Mouse (Mus musculus): ENCODE measurements at regions not wholly inside any gene's neighbourhood (a gene's known extent, or its start where the extent isn't known, plus 50 kb on each side); places are given as distances from the start of the nearest gene placed in this dataset.

DNA sequence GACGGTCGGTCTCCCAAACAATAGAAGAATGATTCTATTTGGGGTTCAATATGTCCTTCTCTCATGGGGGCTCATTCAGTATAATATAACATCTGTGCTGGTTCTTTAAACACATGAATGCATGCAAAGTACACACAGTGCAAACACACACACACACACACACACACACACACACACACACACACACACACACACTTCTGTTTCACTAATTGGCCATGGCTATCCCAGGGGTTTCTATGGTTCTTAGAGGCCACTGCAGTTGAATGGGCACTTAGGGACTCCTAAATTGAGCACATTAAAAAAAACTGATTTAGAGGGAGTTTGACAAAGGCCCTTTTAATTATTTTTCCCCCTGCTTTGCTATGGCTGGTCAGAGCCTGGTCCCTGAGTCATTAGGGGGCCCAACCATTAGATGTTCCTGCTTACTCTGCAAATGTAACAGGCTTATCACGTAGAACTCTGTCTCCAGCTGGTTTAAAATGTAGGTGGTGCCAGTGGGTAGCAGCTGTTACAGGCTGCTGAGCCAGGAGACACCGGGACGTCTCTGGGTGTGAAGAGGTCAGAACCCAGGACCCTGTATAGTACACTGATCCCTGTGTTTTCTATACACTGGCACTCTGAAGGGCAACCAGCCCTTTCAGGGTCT, 82.1 kb upstream of the Tab2 start:
- peaks cover 12% of the 10 kb centered on the region for H3K4me1 ChIP-seq (ENCODE audit: control insufficient read depth, insufficient read depth, low read depth, low read length)
- H3K27ac ChIP-seq (ENCODE audit: low read depth, low read length): no peak overlapping the region
- no peaks in the 10 kb centered on the region for H3K9me3 ChIP-seq (ENCODE audit: control insufficient read depth, low read length)
- H3K4me3 ChIP-seq (ENCODE audit: low read length): no peak overlapping the region
- no peak overlapping the region for H3K4me2 ChIP-seq (ENCODE audit: low read length)
- no peaks in the 10 kb centered on the region for H3K27me3 ChIP-seq (replicated peaks; ENCODE audit: control insufficient read depth, insufficient read depth, low read length)
- peak; percentile 59 for ATAC-seq
- H3K36me3 ChIP-seq (ENCODE audit: control insufficient read depth, insufficient read depth, low read length): no peaks in the 10 kb centered on the region
- no peak overlapping the region for H3K9ac ChIP-seq (ENCODE audit: low read depth, low read length)
- 7% methylated on average over 5 of the region's 5 CpGs for whole genome bisulfite sequencing

DNA sequence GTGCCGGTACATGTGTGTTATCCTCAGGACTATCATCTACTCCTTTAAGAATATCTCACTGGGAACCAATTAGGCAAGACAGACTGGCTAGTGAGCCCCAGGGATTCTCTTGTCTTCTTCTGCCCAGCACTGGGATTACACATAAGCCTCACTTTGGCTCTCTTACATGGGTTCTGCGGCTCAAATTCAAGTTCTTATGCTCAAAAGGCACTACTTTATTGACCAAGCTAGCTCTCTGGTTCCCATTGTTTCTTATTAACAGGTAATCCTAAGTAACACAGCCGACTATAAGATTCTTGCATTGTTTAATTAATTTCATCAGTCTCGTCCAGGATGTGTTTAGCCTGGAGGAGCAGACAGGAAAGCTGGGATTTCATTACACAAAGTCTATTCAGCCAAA, 80.3 kb upstream of the Tab2 start:
- no peaks in the 10 kb centered on the region for H3K36me3 ChIP-seq (ENCODE audit: control insufficient read depth, insufficient read depth, low read length)
- H3K9me3 ChIP-seq (ENCODE audit: control insufficient read depth, low read length): no peaks in the 10 kb centered on the region
- no peak overlapping the region for H3K4me2 ChIP-seq (ENCODE audit: low read length)
- H3K27me3 ChIP-seq (replicated peaks; ENCODE audit: control insufficient read depth, insufficient read depth, low read length): no peaks in the 10 kb centered on the region
- H3K27ac ChIP-seq (ENCODE audit: low read depth, low read length): no peak overlapping the region
- H3K9ac ChIP-seq (ENCODE audit: low read depth, low read length): no peak overlapping the region
- H3K4me1 ChIP-seq (ENCODE audit: control insufficient read depth, insufficient read depth, low read depth, low read length): peaks cover 12% of the 10 kb centered on the region
- ATAC-seq: no peak
- 65% methylated on average over 4 of the region's 4 CpGs for WGBS
- no peak overlapping the region for H3K4me3 ChIP-seq (ENCODE audit: low read length)

DNA sequence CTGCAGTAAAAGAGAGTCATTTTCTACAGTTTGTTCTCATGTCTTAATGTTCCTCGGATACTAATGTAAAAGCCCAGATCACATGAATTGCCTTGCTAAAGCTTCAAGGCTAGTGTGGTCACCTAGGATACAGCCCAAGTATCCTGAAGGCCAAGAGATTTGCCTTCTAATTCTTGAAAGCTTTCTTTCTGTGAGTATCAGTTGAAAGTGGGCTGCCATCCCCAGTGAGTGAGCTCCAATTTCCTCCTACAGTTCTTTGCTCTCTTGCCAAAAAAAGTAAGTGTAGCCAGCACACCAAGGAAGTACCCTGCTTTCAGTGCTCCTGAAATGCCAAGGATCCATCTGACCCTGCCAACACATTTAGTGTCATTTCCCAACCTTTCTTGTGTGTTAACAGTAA, 79.3 kb upstream of the Tab2 start:
- WGBS: 24% methylated on average over 1 of the region's 1 CpGs
- Histone ChIP-seq H3K27ac (ENCODE audit: low read depth, low read length) (peak overlapping the region; percentile 31), H3K9ac (ENCODE audit: low read depth, low read length) (no peak overlapping the region), H3K9me3 (ENCODE audit: control insufficient read depth, low read length) (no peaks in the 10 kb centered on the region), H3K4me1 (ENCODE audit: control insufficient read depth, insufficient read depth, low read depth, low read length) (peaks cover 12% of the 10 kb centered on the region), H3K36me3 (ENCODE audit: control insufficient read depth, insufficient read depth, low read length) (no peaks in the 10 kb centered on the region), H3K27me3 (replicated peaks; ENCODE audit: control insufficient read depth, insufficient read depth, low read length) (no peaks in the 10 kb centered on the region), H3K4me2 (ENCODE audit: low read length) (no peak overlapping the region), H3K4me3 (ENCODE audit: low read length) (no peak overlapping the region)
- peak; percentile 83 for ATAC-seq

DNA sequence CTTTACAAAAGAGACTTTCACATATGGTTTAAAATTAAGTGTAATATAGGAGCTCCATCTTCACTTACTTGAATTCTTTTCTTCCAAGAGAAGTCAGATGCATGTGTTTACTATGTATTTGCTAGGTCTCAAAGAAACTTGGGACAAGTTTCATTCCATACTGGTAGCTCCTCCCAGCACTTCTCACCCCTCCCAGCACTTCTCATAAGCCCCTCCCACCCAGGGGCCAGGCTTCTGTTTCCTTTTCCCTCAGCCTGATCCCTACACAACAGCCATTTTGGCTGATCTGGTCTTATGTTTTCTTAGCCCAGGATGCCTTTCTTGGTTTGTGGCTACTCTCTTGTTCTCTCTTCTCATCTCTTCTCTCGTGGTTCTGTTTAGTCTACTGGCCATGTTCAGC, 76.2 kb upstream of the Tab2 start:
- Histone ChIP-seq H3K27ac (ENCODE audit: low read depth, low read length) (no peak overlapping the region), H3K9me3 (ENCODE audit: control insufficient read depth, low read length) (no peaks in the 10 kb centered on the region), H3K4me3 (ENCODE audit: low read length) (no peak overlapping the region), H3K4me1 (ENCODE audit: control insufficient read depth, insufficient read depth, low read depth, low read length) (peaks cover 2% of the 10 kb centered on the region), H3K36me3 (ENCODE audit: control insufficient read depth, insufficient read depth, low read length) (no peaks in the 10 kb centered on the region), H3K27me3 (replicated peaks; ENCODE audit: control insufficient read depth, insufficient read depth, low read length) (no peaks in the 10 kb centered on the region), H3K4me2 (ENCODE audit: low read length) (no peak overlapping the region), H3K9ac (ENCODE audit: low read depth, low read length) (no peak overlapping the region)
- 86% methylated on average over 1 of the region's 1 CpGs for WGBS
- ATAC-seq: no peak

DNA sequence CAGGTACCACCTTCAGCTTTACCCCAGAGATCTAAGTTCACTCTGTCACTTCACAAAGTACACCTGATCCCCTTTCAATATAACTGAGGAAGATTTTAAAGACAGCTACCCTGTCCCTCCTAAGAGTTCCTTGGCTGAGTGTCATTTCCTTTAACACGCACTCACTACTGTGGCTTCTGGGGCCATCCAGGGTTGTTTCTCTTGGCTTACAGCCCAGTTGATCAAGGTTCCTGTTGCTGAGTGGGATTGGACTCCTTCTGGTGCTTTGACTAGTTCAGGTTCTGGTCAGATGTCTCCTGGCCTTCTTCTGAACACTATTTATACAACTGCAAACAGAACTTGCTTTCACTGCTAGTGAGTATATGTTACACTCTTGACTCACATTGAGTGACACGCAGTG, 72.8 kb upstream of the Tab2 start:
- no peak for ATAC-seq
- Histone ChIP-seq H3K4me2 (ENCODE audit: low read length) (no peak overlapping the region), H3K36me3 (ENCODE audit: control insufficient read depth, insufficient read depth, low read length) (no peaks in the 10 kb centered on the region), H3K27me3 (replicated peaks; ENCODE audit: control insufficient read depth, insufficient read depth, low read length) (no peaks in the 10 kb centered on the region), H3K9ac (ENCODE audit: low read depth, low read length) (no peak overlapping the region), H3K27ac (ENCODE audit: low read depth, low read length) (no peak overlapping the region), H3K9me3 (ENCODE audit: control insufficient read depth, low read length) (no peaks in the 10 kb centered on the region), H3K4me1 (ENCODE audit: control insufficient read depth, insufficient read depth, low read depth, low read length) (no peaks in the 10 kb centered on the region), H3K4me3 (ENCODE audit: low read length) (no peak overlapping the region)
- WGBS: 84% methylated on average over 2 of the region's 2 CpGs

DNA sequence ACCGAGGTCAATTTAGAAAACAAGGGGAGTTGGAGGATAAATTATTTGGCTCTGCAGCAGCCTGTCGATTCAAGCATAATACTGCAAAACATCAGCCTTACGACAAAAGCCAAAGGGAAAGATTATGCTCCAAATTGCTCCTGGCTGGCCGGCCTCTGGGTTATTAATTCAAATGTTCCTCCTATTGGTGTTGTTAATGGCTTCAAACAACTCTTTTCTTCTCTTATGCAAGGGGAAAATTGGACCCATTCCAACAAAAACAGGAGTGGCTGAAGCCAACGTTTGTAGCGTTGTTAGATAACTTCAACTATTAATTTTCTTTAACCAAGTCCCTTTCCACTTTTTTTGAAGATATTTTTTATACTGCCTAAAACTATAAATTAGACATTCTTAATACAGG, 71.0 kb upstream of the Tab2 start:
- Histone ChIP-seq H3K36me3 (ENCODE audit: control insufficient read depth, insufficient read depth, low read length) (no peaks in the 10 kb centered on the region), H3K27me3 (replicated peaks; ENCODE audit: control insufficient read depth, insufficient read depth, low read length) (no peaks in the 10 kb centered on the region), H3K9ac (ENCODE audit: low read depth, low read length) (no peak overlapping the region), H3K4me1 (ENCODE audit: control insufficient read depth, insufficient read depth, low read depth, low read length) (no peaks in the 10 kb centered on the region), H3K27ac (ENCODE audit: low read depth, low read length) (no peak overlapping the region), H3K9me3 (ENCODE audit: control insufficient read depth, low read length) (no peaks in the 10 kb centered on the region), H3K4me2 (ENCODE audit: low read length) (no peak overlapping the region), H3K4me3 (ENCODE audit: low read length) (no peak overlapping the region)
- 24% methylated on average over 6 of the region's 6 CpGs for WGBS
- no peak for ATAC-seq

DNA sequence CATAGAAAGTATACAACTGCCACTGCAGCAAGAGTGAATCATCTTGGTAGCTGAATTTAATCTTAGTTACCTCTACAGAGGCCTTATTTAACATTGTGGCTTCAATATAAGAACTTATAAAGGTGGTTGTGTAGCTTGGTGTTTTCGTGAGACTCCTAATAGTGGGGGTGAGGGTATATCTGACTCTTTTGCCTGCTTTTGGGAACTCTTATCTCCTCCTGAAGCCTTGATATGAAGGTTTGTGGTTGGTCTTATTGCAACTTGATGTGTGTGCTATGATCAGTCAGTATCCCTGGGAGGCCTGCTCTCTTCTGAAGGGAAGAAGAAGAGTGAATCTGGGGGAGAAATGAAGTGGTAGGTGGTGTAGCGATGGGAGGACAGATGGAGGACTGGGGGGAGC, 67.7 kb upstream of the Tab2 start:
- WGBS: 95% methylated on average over 2 of the region's 2 CpGs
- no peak for ATAC-seq

DNA sequence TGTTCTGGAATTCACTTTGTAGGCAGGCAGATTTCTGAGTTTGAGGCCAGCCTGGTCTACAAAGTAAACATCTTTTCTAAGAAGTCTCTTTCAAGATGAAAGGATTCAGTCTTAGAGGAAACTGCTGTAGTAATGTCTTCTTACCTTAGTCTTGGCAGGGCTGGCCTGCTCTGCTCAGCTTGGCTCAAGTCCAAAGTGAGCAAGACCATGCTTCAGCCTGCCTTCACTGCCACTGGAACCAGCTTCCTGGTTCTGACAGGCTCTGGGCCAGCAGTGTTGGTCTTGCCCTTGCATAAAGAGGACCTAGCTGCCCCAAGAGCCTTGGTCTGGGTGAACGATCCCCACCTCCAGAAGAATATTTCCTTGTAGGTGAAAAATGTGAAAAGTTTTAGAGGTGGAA, 65.9 kb upstream of the Tab2 start:
- H3K27ac ChIP-seq (ENCODE audit: low read depth, low read length): no peak overlapping the region
- no peak overlapping the region for H3K4me3 ChIP-seq (ENCODE audit: low read length)
- H3K36me3 ChIP-seq (ENCODE audit: control insufficient read depth, insufficient read depth, low read length): no peaks in the 10 kb centered on the region
- no peak overlapping the region for H3K4me2 ChIP-seq (ENCODE audit: low read length)
- H3K9ac ChIP-seq (ENCODE audit: low read depth, low read length): no peak overlapping the region
- no peaks in the 10 kb centered on the region for H3K27me3 ChIP-seq (replicated peaks; ENCODE audit: control insufficient read depth, insufficient read depth, low read length)
- WGBS: 92% methylated on average over 1 of the region's 1 CpGs
- no peaks in the 10 kb centered on the region for H3K9me3 ChIP-seq (ENCODE audit: control insufficient read depth, low read length)
- no peaks in the 10 kb centered on the region for H3K4me1 ChIP-seq (ENCODE audit: control insufficient read depth, insufficient read depth, low read depth, low read length)
- no peak for ATAC-seq

More for the DNA sequence above, 67.7 kb upstream of the Tab2 start:
- Histone ChIP-seq H3K27me3 (replicated peaks; ENCODE audit: control insufficient read depth, insufficient read depth, low read length) (no peaks in the 10 kb centered on the region), H3K4me2 (ENCODE audit: low read length) (no peak overlapping the region), H3K36me3 (ENCODE audit: control insufficient read depth, insufficient read depth, low read length) (no peaks in the 10 kb centered on the region), H3K9me3 (ENCODE audit: control insufficient read depth, low read length) (no peaks in the 10 kb centered on the region), H3K9ac (ENCODE audit: low read depth, low read length) (no peak overlapping the region), H3K27ac (ENCODE audit: low read depth, low read length) (no peak overlapping the region), H3K4me1 (ENCODE audit: control insufficient read depth, insufficient read depth, low read depth, low read length) (no peaks in the 10 kb centered on the region), H3K4me3 (ENCODE audit: low read length) (no peak overlapping the region)

DNA sequence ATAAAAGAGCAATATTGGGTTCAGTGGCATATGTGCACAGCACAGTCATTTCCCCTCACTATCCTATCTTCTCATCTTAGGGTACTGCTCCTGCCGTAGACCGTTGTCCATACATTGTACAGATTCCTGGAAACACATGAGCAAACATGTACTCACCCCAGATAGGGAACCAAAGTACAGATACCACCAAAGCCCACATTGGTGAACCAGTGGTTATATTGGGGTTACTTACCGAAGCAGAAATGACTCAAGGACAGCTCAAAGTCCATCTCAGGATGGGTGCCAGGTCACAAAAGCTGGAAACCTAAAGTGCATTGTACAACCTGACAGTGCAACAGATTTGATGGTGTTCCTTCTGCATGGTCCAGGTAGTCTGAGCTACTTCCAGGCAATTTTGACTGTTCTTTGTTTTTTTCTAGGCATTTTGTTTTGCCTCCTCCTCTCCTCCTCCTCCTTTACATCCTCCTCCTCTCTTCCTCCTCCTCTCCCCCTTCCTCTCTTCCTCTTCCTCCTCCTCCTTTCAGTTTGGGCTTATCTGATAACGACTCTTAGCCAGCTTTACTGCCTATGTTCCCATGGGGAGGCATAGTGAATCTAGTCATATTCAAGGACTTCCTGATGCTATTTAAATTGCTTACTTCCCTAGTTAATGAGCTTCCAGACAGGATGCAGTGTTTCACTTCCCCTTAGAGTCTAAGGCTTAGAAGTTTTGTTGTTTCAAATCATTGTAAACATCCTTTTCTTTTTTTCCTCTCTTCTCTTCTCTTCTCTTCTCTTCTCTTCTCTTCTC, 65.1 kb upstream of the Tab2 start:
- Histone ChIP-seq H3K27ac (ENCODE audit: low read depth, low read length) (no peak overlapping the region), H3K27me3 (replicated peaks; ENCODE audit: control insufficient read depth, insufficient read depth, low read length) (no peaks in the 10 kb centered on the region), H3K36me3 (ENCODE audit: control insufficient read depth, insufficient read depth, low read length) (no peaks in the 10 kb centered on the region), H3K9me3 (ENCODE audit: control insufficient read depth, low read length) (no peaks in the 10 kb centered on the region), H3K9ac (ENCODE audit: low read depth, low read length) (no peak overlapping the region), H3K4me3 (ENCODE audit: low read length) (no peak overlapping the region), H3K4me2 (ENCODE audit: low read length) (no peak overlapping the region), H3K4me1 (ENCODE audit: control insufficient read depth, insufficient read depth, low read depth, low read length) (no peaks in the 10 kb centered on the region)
- no peak for ATAC-seq
- WGBS: 76% methylated on average over 4 of the region's 4 CpGs

Measured in hindbrain, embryonic 16.5 days (tissue).